Mouse (Mus musculus): ENCODE results near the gene Nab1. TPM values are rescaled to one million over a fixed set of nuclear protein-coding genes. Genes with fewer than 3 reads are reported as not detected.

Nab1 gene
- polyA plus RNA-seq, 1 experiment from 2014 or later: 12.5 TPM

- no peaks in the 10 kb centered on the region for H3K27me3 ChIP-seq
Measured at GRCm38 (mm10) chr1:52423057-52423456, 77.4 kb downstream of the Nab1 start.

DNA sequence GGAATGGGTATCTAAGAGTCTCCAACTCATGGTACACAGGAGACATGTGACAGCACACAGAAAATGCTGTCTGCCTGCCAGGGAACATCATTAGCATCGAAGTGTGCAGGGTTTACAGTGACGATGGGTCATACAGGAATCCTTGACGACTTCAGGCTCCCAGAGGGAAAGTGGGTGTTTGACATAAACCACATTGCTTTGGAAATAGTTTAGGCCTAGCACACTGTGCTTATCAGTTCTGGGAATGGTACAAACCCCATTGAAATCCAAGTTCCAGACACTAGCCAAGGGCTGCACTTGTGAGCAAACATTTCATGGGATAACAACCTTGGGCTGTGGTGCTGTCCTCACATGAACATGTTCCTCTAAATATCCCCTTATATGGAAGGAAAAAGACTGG, 78.3 kb downstream of the Nab1 start:
- Histone ChIP-seq H3K9ac (no peak overlapping the region), H3K9me3 (replicated peaks) (no peaks in the 10 kb centered on the region), H3K4me3 (no peak overlapping the region), H3K36me3 (no peaks in the 10 kb centered on the region), H3K27ac (no peak overlapping the region), H3K4me2 (replicated peaks) (no peak overlapping the region), H3K4me1 (no peaks in the 10 kb centered on the region), H3K27me3 (no peaks in the 10 kb centered on the region)
- 77% methylated on average over 3 of the region's 3 CpGs for WGBS
- ATAC-seq (ENCODE audit: low FRiP score): no peak

More at GRCm38 (mm10) chr1:52423057-52423456, 77.4 kb downstream of the Nab1 start:
- Histone ChIP-seq H3K4me1 (no peaks in the 10 kb centered on the region), H3K4me3 (no peak overlapping the region), H3K36me3 (no peaks in the 10 kb centered on the region), H3K27ac (no peak overlapping the region), H3K9me3 (replicated peaks) (no peaks in the 10 kb centered on the region), H3K4me2 (replicated peaks) (no peak overlapping the region), H3K9ac (no peak overlapping the region)
- 86% methylated on average over 2 of the region's 2 CpGs for WGBS
- no peak for ATAC-seq (ENCODE audit: low FRiP score)

DNA sequence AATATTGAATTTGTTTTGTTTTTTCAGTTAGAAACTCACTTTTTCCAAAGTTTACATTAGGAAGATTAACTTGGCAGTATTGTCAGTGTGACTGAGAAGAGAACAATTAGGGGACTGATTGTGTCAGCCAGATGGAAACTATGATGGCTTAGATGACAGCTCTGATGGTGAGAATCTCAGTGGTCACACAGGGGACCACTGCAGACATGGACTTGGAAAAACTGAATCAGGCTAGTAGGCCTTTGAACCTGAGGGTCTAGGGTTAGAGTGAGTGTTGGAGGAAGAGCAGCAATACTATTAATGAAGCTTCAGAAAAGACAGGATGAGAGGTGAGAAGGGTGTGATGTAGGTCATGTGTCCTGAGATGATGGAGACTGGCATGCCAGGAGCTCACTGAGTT, 78.9 kb downstream of the Nab1 start:
- Histone ChIP-seq H3K36me3 (no peaks in the 10 kb centered on the region), H3K9me3 (replicated peaks) (no peaks in the 10 kb centered on the region), H3K9ac (no peak overlapping the region), H3K4me1 (no peaks in the 10 kb centered on the region), H3K4me2 (replicated peaks) (no peak overlapping the region), H3K4me3 (no peak overlapping the region), H3K27me3 (no peaks in the 10 kb centered on the region), H3K27ac (no peak overlapping the region)
- ATAC-seq (ENCODE audit: low FRiP score): no peak

DNA sequence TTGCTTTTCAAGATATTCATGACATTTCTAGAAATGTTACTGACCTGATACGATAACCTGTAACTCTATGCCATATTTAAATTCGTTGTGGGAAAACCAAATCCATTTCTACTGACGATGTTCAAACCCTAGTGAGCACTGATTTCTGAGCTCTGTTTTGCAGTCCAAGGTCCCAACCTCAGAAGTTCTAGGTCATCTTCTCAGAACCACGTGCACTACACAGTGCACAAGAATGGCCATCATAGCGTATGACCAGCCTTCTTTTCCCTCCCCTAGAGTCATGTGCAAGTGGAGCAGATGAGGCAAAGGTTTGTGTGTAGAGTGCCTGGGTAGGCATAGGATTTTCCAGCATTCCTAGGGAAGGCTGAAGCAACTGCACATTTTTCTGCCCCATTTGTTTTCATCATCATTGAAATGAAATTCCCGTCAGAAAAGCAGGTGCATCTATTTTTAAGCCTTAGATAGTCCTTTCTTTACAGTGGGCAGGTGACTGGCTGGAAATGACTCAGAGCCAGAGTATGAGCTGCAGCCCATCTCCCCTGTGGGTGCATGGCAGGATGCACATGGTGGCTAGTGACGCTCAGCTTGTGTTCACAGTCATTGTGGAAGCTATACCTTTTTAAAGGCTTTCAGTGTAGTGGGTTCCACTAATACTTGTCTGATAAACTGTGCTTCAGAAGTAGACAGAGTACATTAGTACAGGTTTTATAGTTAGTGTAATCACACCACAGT, 81.2 kb downstream of the Nab1 start:
- Histone ChIP-seq H3K9me3 (replicated peaks) (no peaks in the 10 kb centered on the region), H3K27me3 (no peaks in the 10 kb centered on the region), H3K27ac (no peak overlapping the region), H3K36me3 (no peaks in the 10 kb centered on the region), H3K4me1 (no peaks in the 10 kb centered on the region), H3K4me3 (no peak overlapping the region), H3K9ac (no peak overlapping the region), H3K4me2 (replicated peaks) (no peak overlapping the region)
- no peak for ATAC-seq (ENCODE audit: low FRiP score)
- 89% methylated on average over 7 of the region's 7 CpGs for WGBS

Other genes with a start within 250 kb of the Nab1 start
- 10.7 and 12.0 TPM in 2 replicates for gene Nemp2, start 130.0 kb upstream of the Nab1 start, polyA plus RNA-seq (2016; fragmentation: Nextera tagmentation; extraction: Ambion mirVana)
- gene Mfsd6, start 226.8 kb upstream of the Nab1 start, polyA plus RNA-seq (2016; fragmentation: Nextera tagmentation; extraction: Ambion mirVana): 6.8 and 7.8 TPM in 2 replicates

All from hindbrain, embryonic 12.5 days (tissue).